Comparison of ENCODE assay signal across 6 mouse cellular contexts in the genomic region with DNA sequence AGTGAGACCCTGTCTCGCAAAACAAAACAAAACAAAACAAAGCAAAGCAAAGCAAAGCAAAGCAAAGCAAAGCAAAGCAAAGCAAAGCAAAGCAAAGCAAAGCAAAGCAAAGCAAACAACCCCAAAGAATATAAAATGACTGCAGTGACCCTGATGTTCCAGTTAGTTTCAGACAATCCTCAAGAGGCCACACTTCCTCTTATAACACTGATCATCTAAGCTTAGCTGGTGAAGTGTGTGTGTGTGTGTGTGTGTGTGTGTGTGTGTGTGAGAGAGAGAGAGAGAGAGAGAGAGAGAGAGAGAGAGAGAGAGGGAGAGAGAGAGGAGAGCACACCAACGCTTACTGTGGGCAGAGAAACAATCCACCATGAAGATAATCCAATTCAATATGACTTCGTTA. TPM values are rescaled to one million over a fixed set of nuclear protein-coding genes. Genes with fewer than 3 reads are reported as not detected.
DNase-seq lines count a peak whose midpoint lies in the region; ATAC-seq and TF ChIP-seq lines count a peak whose summit lies in the region.
"Not testable (repeated sequence)": the region's sequence is repeated elsewhere in the genome, so short reads cannot be mapped to it uniquely, and the experiment has no call there.

No protein-coding gene starts in this region.

- H3K27ac ChIP-seq in CH12.LX (ENCODE audit: insufficient read depth, low read depth); spleen, adult 2 months (ENCODE audit: insufficient read depth, low read length): not testable (repeated sequence)

- peak; percentile 39 to 40 for DNase-seq in B cell, adult 2 months
- peak; percentile 33 for DNase-seq in CH12.LX (ENCODE audit: extremely low read depth)
- DNase-seq in spleen, adult 2 months (ENCODE audit: low read depth in 1 of 2, low spot score in 2 of 2) = peak; percentile 19 to 20
- DNase-seq in spleen, postnatal 36 days (ENCODE audit: low spot score in 2 of 2) = peak; percentile 27 to 63
- peak; percentile 66 for DNase-seq in splenic B cell, adult 2 months (ENCODE audit: low read depth, low spot score)

- not testable (repeated sequence) for TF ChIP-seq EP300 in CH12.LX (IDR thresholded peaks at IDR 0.05; ENCODE audit: low read length)

- ATAC-seq in neutrophil, adult 5-6 weeks (ENCODE audit: extremely low read depth, insufficient number of reproducible peaks, low FRiP score, poor library complexity, severe bottlenecking) = peak; percentile 74; the same call in 1 of the 2 replicates

- H3K4me3 ChIP-seq in CH12.LX (replicated peaks in 1 of 3; ENCODE audit: low read depth in 2 of 3, low read length in 2 of 3, poor library complexity in 1 of 3); spleen, adult 2 months (ENCODE audit: extremely low read depth, insufficient read depth, insufficient read length): not testable (repeated sequence)

- H3K4me2 ChIP-seq in CH12.LX (ENCODE audit: insufficient read depth, low read depth, poor library complexity, severe bottlenecking) = not testable (repeated sequence)

- TF ChIP-seq POLR2A in CH12.LX (IDR thresholded peaks at IDR 0.05; ENCODE audit: low read depth, low read length); spleen, adult 2 months (IDR thresholded peaks at IDR 0.05; ENCODE audit: low read depth, low read length): not testable (repeated sequence)

- not testable (repeated sequence) for H3K9ac ChIP-seq in CH12.LX (ENCODE audit: insufficient read depth, low read depth)

- not testable (repeated sequence) for H3K4me1 ChIP-seq in CH12.LX (ENCODE audit: control insufficient read depth in 1 of 2, insufficient read depth in 2 of 2); spleen, adult 2 months (ENCODE audit: control insufficient read depth, insufficient read depth, insufficient read length)

- TF ChIP-seq RAD21 in CH12.LX (IDR thresholded peaks at IDR 0.05; ENCODE audit: low read depth, low read length) = not testable (repeated sequence)

- not testable (repeated sequence) for H3K27me3 ChIP-seq in CH12.LX (replicated peaks); spleen, adult 2 months (ENCODE audit: control insufficient read depth, insufficient read depth, low read length); splenic B cell, adult 2 months (ENCODE audit: control insufficient read depth, insufficient read depth, low read length, poor library complexity, severe bottlenecking)

- WGBS in spleen, adult 2 months = 66% methylated on average over 3 of the region's 3 CpGs

- H3K36me3 ChIP-seq in CH12.LX (replicated peaks in 1 of 2; ENCODE audit: control insufficient read depth in 1 of 2, insufficient read depth in 1 of 2, low read length in 1 of 2); spleen, adult 2 months (ENCODE audit: control insufficient read depth, insufficient read depth, low read length); splenic B cell, adult 2 months (ENCODE audit: control insufficient read depth, insufficient read depth, low read length, poor library complexity, severe bottlenecking): not testable (repeated sequence)

- not testable (repeated sequence) for H3K79me2 ChIP-seq in CH12.LX (replicated peaks; ENCODE audit: control insufficient read depth, extremely low read depth, insufficient read depth, poor library complexity, severe bottlenecking)

- not testable (repeated sequence) for H3K9me3 ChIP-seq in CH12.LX (replicated peaks; ENCODE audit: low read length)

- in situ Hi-C loops in CH12.LX (cut with MboI; ENCODE audit: low pct_ligation_motif_present, low pct_unique_long_range_greater_than_20kb, low sequenced_read_pairs) = not testable (repeated sequence)

- dilution Hi-C loops in CH12.LX (cut with MboI; ENCODE audit: extremely low pct_ligation_motif_present, extremely low pct_unique_long_range_greater_than_20kb, low sequenced_read_pairs) = not testable (repeated sequence)

- TF ChIP-seq CTCF in CH12.LX (conservative IDR thresholded peaks at IDR 0.05 in 1 of 2, IDR thresholded peaks at IDR 0.05 in 1 of 2; ENCODE audit: low read depth in 2 of 2, low read length in 2 of 2); spleen, adult 2 months (IDR thresholded peaks at IDR 0.05; ENCODE audit: extremely low read depth, insufficient read depth, insufficient read length, insufficient replicate concordance): not testable (repeated sequence)

RNA-seq across cellular contexts. Expression of gene Tigd2, which starts 14.2 kb away (rescaled TPM):
- 10.5 and 11.0 TPM in 2 replicates for total RNA-seq in CH12.LX (2012; rRNA removed)
- total RNA-seq in CH12.LX (2014; rRNA removed) = 25.2 and 26.2 TPM in 2 replicates
- 11.6 and 12.6 TPM in 2 replicates for polyA plus RNA-seq in CH12.LX (2012; ENCODE audit: insufficient read length, low read depth)
- 35.4 and 42.8 TPM in 2 replicates for total RNA-seq in neutrophil, adult 5-6 weeks (2017)
- polyA plus RNA-seq in spleen, adult 2 months (2012; rRNA removed) = 3.6 and 5.1 TPM in 2 replicates
